Mouse (Mus musculus) CH12.LX (cell line): ENCODE data around the gene Ints3.

ENCODE experiments used
- CTCF ChIP-seq, 2 experiments: IDR thresholded peaks in 1 of 2; conservative IDR thresholded peaks in 1 of 2; 2 replicates each; pipeline ENCODE4 v1.5.1; 2011 to 2012; ENCODE audit warnings: low read depth in 2 of 2, low read length in 2 of 2, improper control_type of control experiment in 1 of 2, inconsistent platforms in 1 of 2, mild to moderate bottlenecking in 1 of 2, moderate library complexity in 1 of 2
- POLR2A ChIP-seq: IDR thresholded peaks from 2 replicates; pipeline ENCODE4 v1.6.1; 2011; ENCODE audit warnings: low read depth, mild to moderate bottlenecking, improper control_type of control experiment, low read length
- ZMIZ1 ChIP-seq: IDR thresholded peaks from 2 replicates; pipeline ENCODE4 v1.6.1; 2012; ENCODE audit warnings: low read depth, mild to moderate bottlenecking, inconsistent platforms, low read length, improper control_type of control experiment

DNA sequence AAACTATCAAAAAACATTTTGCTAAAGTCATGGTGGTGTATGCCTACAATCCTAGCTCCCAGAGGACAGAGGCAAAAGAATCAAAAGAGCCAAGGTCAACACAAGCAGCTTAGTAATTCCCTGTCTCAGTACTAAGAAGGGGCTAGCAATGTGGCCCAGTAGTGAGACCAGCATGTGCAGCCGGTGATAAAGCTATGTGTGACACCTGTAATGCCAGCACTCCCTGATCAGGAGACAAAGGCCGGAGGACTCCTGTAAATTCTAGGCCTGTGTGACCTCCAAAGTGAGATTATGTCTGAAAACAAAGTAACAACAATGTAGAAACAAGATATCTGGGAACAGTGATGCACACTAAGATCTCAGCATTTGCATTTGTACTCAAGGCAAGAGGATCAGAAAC lies 7.9 kb downstream of the Ints3 start:
- TF ChIP-seq CTCF (conservative IDR thresholded peaks at IDR 0.05 in 1 of 2, IDR thresholded peaks at IDR 0.05 in 1 of 2; ENCODE audit: low read depth in 2 of 2, low read length in 2 of 2) (no peak), POLR2A (no peak), ZMIZ1 (no peak)
